Mouse (Mus musculus) splenic B cell, adult 2 months (primary cell): ENCODE measurements around the gene Zfp369.
"Not testable (repeated sequence)": the region's sequence is repeated elsewhere in the genome, so short reads cannot be mapped to it uniquely, and the experiment has no call there.

Experiments used
- DNase-seq: peaks from one replicate; pipeline ENCODE4 v3.0.0-alpha.2; 2011; ENCODE audit warnings: low read depth, low spot score
- H3K27me3 ChIP-seq: 2 replicates; pipeline ENCODE4 v1.6.1; 2012; ENCODE audit warnings: mild to moderate bottlenecking, low read length, moderate library complexity, mixed read lengths; ENCODE audit not compliant: control insufficient read depth, poor library complexity, insufficient read depth, severe bottlenecking
- H3K36me3 ChIP-seq: 2 replicates; pipeline ENCODE4 v1.6.1; 2012; ENCODE audit warnings: mild to moderate bottlenecking, low read length, moderate library complexity, mixed read lengths; ENCODE audit not compliant: control insufficient read depth, poor library complexity, insufficient read depth, severe bottlenecking

The Zfp369 gene

DNA sequence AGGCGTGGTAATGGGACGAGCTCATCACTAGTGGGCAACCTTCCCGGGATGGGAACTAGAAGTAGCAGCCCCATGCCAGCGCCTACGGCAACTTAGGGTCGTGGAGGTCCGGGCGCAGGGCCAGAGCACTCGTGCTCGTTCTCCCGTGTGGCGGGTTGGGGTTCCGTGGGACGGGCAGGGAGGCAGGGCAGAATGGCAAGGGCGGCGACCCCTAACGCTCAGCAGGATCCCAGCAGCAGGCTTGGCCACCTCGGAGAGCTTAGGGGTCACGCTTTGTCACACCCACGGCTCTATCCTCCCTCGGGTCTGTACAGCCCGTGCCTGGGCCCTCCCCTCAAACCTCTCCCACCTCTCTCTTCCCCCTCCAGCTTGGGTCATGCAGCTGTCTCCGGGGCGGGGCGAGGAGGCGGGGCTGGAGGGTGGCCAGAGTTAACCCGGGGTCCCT lies 32.7 kb downstream of the Zfp369 start:
- no peaks in the 10 kb centered on the region for H3K36me3 ChIP-seq
- no peak for DNase-seq

DNA sequence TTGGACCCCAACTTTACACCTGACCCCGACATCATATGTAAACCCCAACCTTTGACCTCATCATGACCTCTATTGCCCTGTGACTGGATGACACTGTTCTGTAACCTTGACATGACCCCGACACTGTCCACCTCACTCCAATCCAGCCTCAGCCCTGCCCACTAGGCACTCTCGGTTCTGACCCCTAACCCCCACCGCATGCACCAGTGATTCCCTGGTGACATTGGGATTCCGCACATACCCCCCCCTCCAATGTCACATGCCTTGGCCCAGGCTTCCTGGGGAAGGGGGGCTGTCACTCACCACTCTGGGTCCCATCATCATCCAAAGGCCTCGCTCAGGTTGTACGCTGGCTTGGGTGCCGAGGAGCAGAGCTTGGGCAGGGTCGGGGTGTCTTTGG lies 33.2 kb downstream of the Zfp369 start:
- Histone ChIP-seq H3K36me3 (no peaks in the 10 kb centered on the region), H3K27me3 (no peaks in the 10 kb centered on the region)
- DNase-seq: no peak

More for the DNA sequence above, 32.7 kb downstream of the Zfp369 start:
- H3K27me3 ChIP-seq: no peaks in the 10 kb centered on the region

DNA sequence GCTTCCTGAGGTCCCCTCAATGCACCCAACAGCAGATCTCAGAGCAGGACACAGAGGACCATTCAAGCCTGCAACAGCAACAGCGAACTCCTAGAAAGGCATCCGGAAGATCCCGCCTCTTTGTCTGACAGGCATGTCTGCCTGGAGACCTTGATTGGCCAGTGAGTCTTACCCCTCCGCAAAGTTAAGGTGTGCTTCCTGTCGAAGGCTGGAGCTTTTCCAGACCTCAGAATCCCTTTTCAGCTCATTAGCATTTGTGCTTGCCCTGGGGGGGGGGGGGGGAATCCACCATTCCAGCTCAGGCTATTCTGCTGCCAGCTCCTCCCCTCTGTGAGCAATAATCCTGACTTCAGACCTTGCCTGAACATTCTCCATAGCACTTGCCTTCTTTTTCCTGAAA lies 69.9 kb downstream of the Zfp369 start:
- not testable (repeated sequence) for DNase-seq, H3K36me3 ChIP-seq, H3K27me3 ChIP-seq

GRCm38 (mm10) chr13:65351768-65352167 lies 73.2 kb downstream of the Zfp369 start:
- H3K36me3 ChIP-seq, DNase-seq, H3K27me3 ChIP-seq: not testable (repeated sequence)
